Mouse (Mus musculus) liver, adult 2 months (tissue): Measurements from ENCODE around the gene Nrxn3.

Experiments used
- CTCF ChIP-seq: fragments of 200-500 bp; IDR thresholded peaks from 2 replicates; pipeline ENCODE4 v1.5.1; 2011; ENCODE audit warnings: low read depth, low read length, control low read depth
- POLR2A ChIP-seq: fragments of 200-500 bp; IDR thresholded peaks from 2 replicates; pipeline ENCODE4 v1.6.1; 2011; ENCODE audit warnings: low read length, control low read depth; ENCODE audit not compliant: insufficient read depth; ENCODE audit errors: extremely low read depth

DNA sequence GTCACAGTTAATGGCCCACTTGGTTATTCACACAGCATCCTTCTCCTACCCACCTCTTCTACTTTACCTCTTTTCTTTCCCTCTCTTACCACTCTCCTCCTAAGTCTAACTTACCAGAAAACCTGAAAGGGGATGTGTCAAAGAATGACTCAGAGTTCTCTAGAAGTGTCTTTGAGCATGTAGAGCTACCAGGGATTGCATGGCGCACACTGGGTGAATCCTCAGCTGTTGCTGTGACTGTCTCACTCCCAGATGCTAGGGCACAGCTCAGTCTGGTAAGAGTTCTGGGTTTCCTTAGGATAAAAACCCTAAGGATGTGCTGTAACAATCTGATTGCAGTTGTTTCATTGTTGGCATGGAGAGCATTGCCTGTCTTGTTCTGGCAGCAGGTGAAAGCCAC is 108.2 kb downstream of the Nrxn3 start:
- TF ChIP-seq POLR2A (no peak), CTCF (no peak)
